Mouse (Mus musculus) E14TG2a.4 (cell line): ENCODE results near the gene Ralgapa2.

Experiments used
- CTCF ChIP-seq: conservative IDR thresholded peaks from 2 replicates; pipeline ENCODE4 v1.5.1; 2014; ENCODE audit warnings: low read length
- POU5F1 ChIP-seq: IDR thresholded peaks from 2 replicates; pipeline ENCODE4 v1.6.1; 2014; ENCODE audit warnings: low read length, borderline replicate concordance

- TF ChIP-seq POU5F1, result no peak
- no peak for TF ChIP-seq CTCF
Measured at GRCm38 (mm10) chr2:146555351-146555750, 43.2 kb upstream of the Ralgapa2 start.
